Mouse (Mus musculus): ENCODE results near the gene Lair1.
"Not testable (repeated sequence)": the region's sequence is repeated elsewhere in the genome, so short reads cannot be mapped to it uniquely, and the experiment has no call there.

The Lair1 gene

GRCm38 (mm10) chr7:4063013-4063412, at the start of gene Lair1:
Gene Lair1, minus strand, starts transcription at chr7:4063204.
- no peak for DNase-seq (ENCODE audit: low read depth, low spot score)

- no peak for DNase-seq (ENCODE audit: low read depth, low spot score)
Measured at GRCm38 (mm10) chr7:4111766-4112165, 48.8 kb upstream of the Lair1 start.

- peak; percentile 66 for DNase-seq (ENCODE audit: low read depth, low spot score)
Measured at GRCm38 (mm10) chr7:4103411-4103810, 40.4 kb upstream of the Lair1 start.

- DNase-seq (ENCODE audit: low read depth, low spot score) = no peak
Measured at GRCm38 (mm10) chr7:4101144-4101543, 38.1 kb upstream of the Lair1 start.

GRCm38 (mm10) chr7:4098832-4099231, 35.8 kb upstream of the Lair1 start:
- DNase-seq (ENCODE audit: low read depth, low spot score) = no peak

- DNase-seq (ENCODE audit: low read depth, low spot score) = no peak
Measured at GRCm38 (mm10) chr7:4098301-4098700, 35.3 kb upstream of the Lair1 start.

GRCm38 (mm10) chr7:4091170-4091569, 28.2 kb upstream of the Lair1 start:
- DNase-seq (ENCODE audit: low read depth, low spot score) = no peak

GRCm38 (mm10) chr7:4088679-4089078, 25.7 kb upstream of the Lair1 start:
- DNase-seq (ENCODE audit: low read depth, low spot score) = no peak

- no peak for DNase-seq (ENCODE audit: low read depth, low spot score)
Measured at GRCm38 (mm10) chr7:4087896-4088480, 25.0 kb upstream of the Lair1 start.

GRCm38 (mm10) chr7:4087238-4087895, 24.4 kb upstream of the Lair1 start:
- no peak for DNase-seq (ENCODE audit: low read depth, low spot score)

GRCm38 (mm10) chr7:4085562-4085961, 22.6 kb upstream of the Lair1 start:
- DNase-seq (ENCODE audit: low read depth, low spot score) = no peak

- no peak for DNase-seq (ENCODE audit: low read depth, low spot score)
Measured at GRCm38 (mm10) chr7:4084161-4084560, 21.2 kb upstream of the Lair1 start.

GRCm38 (mm10) chr7:4082804-4083203, 19.8 kb upstream of the Lair1 start:
- DNase-seq (ENCODE audit: low read depth, low spot score) = no peak

- DNase-seq (ENCODE audit: low read depth, low spot score) = no peak
Measured at GRCm38 (mm10) chr7:4081706-4082105, 18.7 kb upstream of the Lair1 start.

GRCm38 (mm10) chr7:4080552-4080951, 17.5 kb upstream of the Lair1 start:
- no peak for DNase-seq (ENCODE audit: low read depth, low spot score)

GRCm38 (mm10) chr7:4079511-4079910, 16.5 kb upstream of the Lair1 start:
- no peak for DNase-seq (ENCODE audit: low read depth, low spot score)

- DNase-seq (ENCODE audit: low read depth, low spot score) = no peak
Measured at GRCm38 (mm10) chr7:4073144-4073543, 10.1 kb upstream of the Lair1 start.

- no peak for DNase-seq (ENCODE audit: low read depth, low spot score)
Measured at GRCm38 (mm10) chr7:4071066-4071465, 8.1 kb upstream of the Lair1 start.

- no peak for DNase-seq (ENCODE audit: low read depth, low spot score)
Measured at GRCm38 (mm10) chr7:4063714-4064425, 866 bp upstream of the Lair1 start.

- DNase-seq (ENCODE audit: low read depth, low spot score) = not testable (repeated sequence)
Measured at GRCm38 (mm10) chr7:4060602-4061188, 2.3 kb downstream of the Lair1 start.

GRCm38 (mm10) chr7:4026794-4027421, 36.1 kb downstream of the Lair1 start:
- DNase-seq (ENCODE audit: low read depth, low spot score) = no peak

- not testable (repeated sequence) for DNase-seq (ENCODE audit: low read depth, low spot score)
Measured at GRCm38 (mm10) chr7:4004636-4005035, 58.4 kb downstream of the Lair1 start.

Data from retina, postnatal 7 days (tissue).